Mouse (Mus musculus) spleen, adult 2 months (tissue): ENCODE results near the gene Il10rb.

Experiments
- CTCF ChIP-seq: fragments of 200-500 bp; IDR thresholded peaks from 2 replicates; pipeline ENCODE4 v1.5.1; 2011; ENCODE audit warnings: mild to moderate bottlenecking, inconsistent platforms; ENCODE audit not compliant: insufficient read depth, insufficient read length, insufficient replicate concordance; ENCODE audit errors: extremely low read depth
- POLR2A ChIP-seq: fragments of 200-500 bp; IDR thresholded peaks from 2 replicates; pipeline ENCODE4 v1.6.1; 2011; ENCODE audit warnings: low read depth, low read length, inconsistent platforms

GRCm38 (mm10) chr16:91356760-91357525, 49.0 kb upstream of the Il10rb start:
- TF ChIP-seq CTCF = no peak
- no peak for TF ChIP-seq POLR2A
